Mouse (Mus musculus) limb, embryonic 12.5 days (tissue): ENCODE data around the gene Hnrnpf. TPM values are rescaled to one million over a fixed set of nuclear protein-coding genes. Genes with fewer than 3 reads are reported as not detected.

Experiments used
- ATAC-seq: fragments of 200-750 bp; cut with Nextera tagmentation; 2 replicates; pipeline ENCODE4 v1.8.0; 2017; ENCODE audit warnings: low read depth, moderate TSS enrichment; ENCODE audit not compliant: insufficient number of reproducible peaks, insufficient read depth, low FRiP score, low TSS enrichment
- H3K27ac ChIP-seq: fragments of 300-500 bp; sonication (generic); 2 replicates; pipeline ENCODE4 v1.5.1; 2016; ENCODE audit warnings: mild to moderate bottlenecking, moderate library complexity
- H3K27me3 ChIP-seq: fragments of 300-500 bp; sonication (generic); 2 replicates; pipeline ENCODE4 v1.6.1; 2016; ENCODE audit warnings: mild to moderate bottlenecking, moderate library complexity
- H3K36me3 ChIP-seq: fragments of 300-500 bp; sonication (generic); 2 replicates; pipeline ENCODE4 v1.6.1; 2016; ENCODE audit warnings: mild to moderate bottlenecking, moderate library complexity
- H3K4me1 ChIP-seq: fragments of 300-500 bp; sonication (generic); replicated peaks from 2 replicates; pipeline ENCODE4 v1.6.1; 2016
- H3K4me2 ChIP-seq: fragments of 300-500 bp; sonication (generic); 2 replicates; pipeline ENCODE4 v1.6.1; 2016; ENCODE audit warnings: mild to moderate bottlenecking, moderate library complexity
- H3K4me3 ChIP-seq: fragments of 300-500 bp; sonication (generic); replicated peaks from 2 replicates; pipeline ENCODE4 v1.5.1; 2016; ENCODE audit warnings: mild to moderate bottlenecking
- H3K9ac ChIP-seq: fragments of 300-500 bp; sonication (generic); replicated peaks from 2 replicates; pipeline ENCODE4 v1.6.1; 2016; ENCODE audit warnings: mild to moderate bottlenecking, moderate library complexity
- H3K9me3 ChIP-seq: fragments of 300-500 bp; sonication (generic); 2 replicates; pipeline ENCODE4 v1.6.1; 2016; ENCODE audit warnings: mild to moderate bottlenecking, moderate library complexity
- WGBS: fragments of 180-500 bp; shearing (Covaris S2); methylation state at CpG from one replicate; pipeline ENCODE4 v1.1.7; 2016; 5-methylcytosine and 5-hydroxymethylcytosine counted together
- polyA plus RNA-seq: library from polyadenylated mRNA; unstranded; fragments of >200 nt; fragmentation: Nextera tagmentation; extraction: Ambion mirVana; gene quantifications from 2 replicates; pipeline ENCODE4 v1.2.1, GENCODE M21; 2016

Hnrnpf gene
- polyA plus RNA-seq, 1 experiment from 2014 or later, result 726 TPM

GRCm38 (mm10) chr6:117891369-117892160 lies 8.6 kb upstream of the Hnrnpf start:
- Histone ChIP-seq H3K4me2 (no peak overlapping the region), H3K36me3 (no peaks in the 10 kb centered on the region), H3K9ac (no peak overlapping the region), H3K4me3 (no peak overlapping the region), H3K27ac (no peak overlapping the region), H3K9me3 (no peaks in the 10 kb centered on the region), H3K4me1 (no peaks in the 10 kb centered on the region), H3K27me3 (no peaks in the 10 kb centered on the region)
- ATAC-seq, result no peak
- WGBS, result 60% methylated on average over 14 of the region's 14 CpGs

- Histone ChIP-seq H3K4me3 (no peak overlapping the region), H3K4me1 (no peaks in the 10 kb centered on the region), H3K4me2 (no peak overlapping the region), H3K36me3 (no peaks in the 10 kb centered on the region), H3K27ac (no peak overlapping the region), H3K9me3 (no peaks in the 10 kb centered on the region), H3K27me3 (no peaks in the 10 kb centered on the region), H3K9ac (no peak overlapping the region)
- ATAC-seq, result no peak
- WGBS, result 65% methylated on average over 3 of the region's 3 CpGs
These were observed 7.7 kb upstream of the Hnrnpf start for GRCm38 (mm10) chr6:117892386-117892785.

- Histone ChIP-seq H3K4me1 (no peaks in the 10 kb centered on the region), H3K4me3 (no peak overlapping the region), H3K27me3 (no peaks in the 10 kb centered on the region), H3K36me3 (no peaks in the 10 kb centered on the region), H3K9me3 (no peaks in the 10 kb centered on the region), H3K27ac (no peak overlapping the region), H3K4me2 (no peak overlapping the region), H3K9ac (no peak overlapping the region)
- no peak for ATAC-seq
- 89% methylated on average over 2 of the region's 2 CpGs for WGBS
These were observed 6.7 kb upstream of the Hnrnpf start for GRCm38 (mm10) chr6:117893435-117893834.

GRCm38 (mm10) chr6:117897800-117898199 lies 2.3 kb upstream of the Hnrnpf start:
- no peak for ATAC-seq
- no peaks in the 10 kb centered on the region for H3K4me1 ChIP-seq
- WGBS, result 64% methylated on average over 5 of the region's 5 CpGs
- no peaks in the 10 kb centered on the region for H3K27me3 ChIP-seq
- no peak overlapping the region for H3K9ac ChIP-seq
- no peak overlapping the region for H3K27ac ChIP-seq
- H3K4me3 ChIP-seq, result no peak overlapping the region
- no peaks in the 10 kb centered on the region for H3K36me3 ChIP-seq
- no peak overlapping the region for H3K4me2 ChIP-seq
- no peaks in the 10 kb centered on the region for H3K9me3 ChIP-seq

- WGBS, result 75% methylated on average over 9 of the region's 9 CpGs
- Histone ChIP-seq H3K27me3 (no peaks in the 10 kb centered on the region), H3K4me2 (no peak overlapping the region), H3K9me3 (no peaks in the 10 kb centered on the region), H3K27ac (no peak overlapping the region), H3K9ac (no peak overlapping the region), H3K4me3 (no peak overlapping the region), H3K4me1 (peaks cover 6% of the 10 kb centered on the region), H3K36me3 (no peaks in the 10 kb centered on the region)
- ATAC-seq, result no peak
These were observed 1.6 kb downstream of the Hnrnpf start for GRCm38 (mm10) chr6:117901510-117902402.

- Histone ChIP-seq H3K4me1 (peaks cover 6% of the 10 kb centered on the region), H3K27ac (no peak overlapping the region), H3K9ac (no peak overlapping the region), H3K9me3 (no peaks in the 10 kb centered on the region), H3K4me3 (no peak overlapping the region), H3K27me3 (no peaks in the 10 kb centered on the region), H3K36me3 (no peaks in the 10 kb centered on the region), H3K4me2 (no peak overlapping the region)
- ATAC-seq, result no peak
- 83% methylated on average over 4 of the region's 4 CpGs for WGBS
These were observed 2.4 kb downstream of the Hnrnpf start for GRCm38 (mm10) chr6:117902556-117902955.

GRCm38 (mm10) chr6:117903836-117904235 lies 3.7 kb downstream of the Hnrnpf start:
- no peak for ATAC-seq
- Histone ChIP-seq H3K4me2 (no peak overlapping the region), H3K27ac (no peak overlapping the region), H3K36me3 (no peaks in the 10 kb centered on the region), H3K9ac (no peak overlapping the region), H3K9me3 (no peaks in the 10 kb centered on the region), H3K4me3 (no peak overlapping the region), H3K27me3 (no peaks in the 10 kb centered on the region), H3K4me1 (peaks cover 13% of the 10 kb centered on the region)
- 78% methylated on average over 3 of the region's 3 CpGs for WGBS

GRCm38 (mm10) chr6:117905260-117905930 lies 5.3 kb downstream of the Hnrnpf start:
- no peak for ATAC-seq
- Histone ChIP-seq H3K9me3 (no peaks in the 10 kb centered on the region), H3K4me2 (peak overlapping the region; percentile 57), H3K27me3 (no peaks in the 10 kb centered on the region), H3K36me3 (no peaks in the 10 kb centered on the region), H3K4me3 (peak overlapping the region; percentile 99), H3K27ac (peak overlapping the region; percentile 84), H3K4me1 (peaks cover 24% of the 10 kb centered on the region), H3K9ac (no peak overlapping the region; the same call in 1 of the 2 replicates)
- WGBS, result 23% methylated on average over 4 of the region's 4 CpGs

- no peak for ATAC-seq
- H3K9ac ChIP-seq, result peak overlapping the region; percentile 63
- H3K9me3 ChIP-seq, result no peaks in the 10 kb centered on the region
- under 1% methylated on average over 25 of the region's 25 CpGs for WGBS
- peaks cover 24% of the 10 kb centered on the region for H3K4me1 ChIP-seq
- H3K27me3 ChIP-seq, result no peaks in the 10 kb centered on the region
- peak overlapping the region; percentile 57 for H3K4me2 ChIP-seq
- H3K4me3 ChIP-seq, result peak overlapping the region; percentile 99
- no peaks in the 10 kb centered on the region for H3K36me3 ChIP-seq
- H3K27ac ChIP-seq, result peak overlapping the region; percentile 84
These were observed 5.9 kb downstream of the Hnrnpf start for GRCm38 (mm10) chr6:117906015-117906531.

GRCm38 (mm10) chr6:117906590-117907271 lies 6.6 kb downstream of the Hnrnpf start:
- no peaks in the 10 kb centered on the region for H3K36me3 ChIP-seq
- peak overlapping the region; percentile 95 for H3K9ac ChIP-seq
- peaks cover 24% of the 10 kb centered on the region for H3K4me1 ChIP-seq
- peak; percentile 94 for ATAC-seq
- no peaks in the 10 kb centered on the region for H3K9me3 ChIP-seq
- peak overlapping the region; percentile 82 for H3K4me2 ChIP-seq
- H3K27me3 ChIP-seq, result no peaks in the 10 kb centered on the region
- H3K4me3 ChIP-seq, result peak overlapping the region; percentile 99
- WGBS, result under 1% methylated on average over 66 of the region's 68 CpGs
- peak overlapping the region; percentile 95 for H3K27ac ChIP-seq
